Mouse (Mus musculus) small intestine, adult 2 months (tissue): ENCODE measurements around the gene Scgb1a1. TPM values are rescaled to one million over a fixed set of nuclear protein-coding genes. Genes with fewer than 3 reads are reported as not detected.
A peak's percentile ranks its signal among the peaks of the same experiment; 100 is the strongest.

ENCODE experiments used
- H3K27ac ChIP-seq: fragments of 200-500 bp; 2 replicates; pipeline ENCODE4 v1.5.1; 2012; ENCODE audit warnings: low read depth, low read length, control low read depth, inconsistent platforms; ENCODE audit not compliant: insufficient read depth
- H3K27me3 ChIP-seq: fragments of 200-500 bp; 2 replicates; pipeline ENCODE4 v1.6.1; 2012; ENCODE audit warnings: mild to moderate bottlenecking, moderate library complexity, low read length, inconsistent platforms; ENCODE audit not compliant: control insufficient read depth, insufficient read depth
- H3K36me3 ChIP-seq: fragments of 200-500 bp; 2 replicates; pipeline ENCODE4 v1.6.1; 2012; ENCODE audit warnings: mild to moderate bottlenecking, low read length, control low read depth, inconsistent platforms; ENCODE audit not compliant: control insufficient read depth, insufficient read depth
- H3K4me1 ChIP-seq: fragments of 200-500 bp; 2 replicates; pipeline ENCODE4 v1.6.1; 2012; ENCODE audit warnings: low read length, inconsistent platforms, mixed read lengths; ENCODE audit not compliant: control insufficient read depth, insufficient read depth, insufficient read length
- H3K4me3 ChIP-seq: fragments of 200-500 bp; 2 replicates; pipeline ENCODE4 v1.5.1; 2012; ENCODE audit warnings: low read depth, mild to moderate bottlenecking, control low read depth, inconsistent platforms, low read length, moderate library complexity
- CTCF ChIP-seq: fragments of 200-500 bp; IDR thresholded peaks from 2 replicates; pipeline ENCODE4 v1.5.1; 2012; ENCODE audit warnings: low read depth, mild to moderate bottlenecking, control low read depth, inconsistent platforms, low read length, moderate library complexity, mixed read lengths; ENCODE audit not compliant: insufficient replicate concordance, insufficient read length; ENCODE audit errors: extremely low read depth
- POLR2A ChIP-seq: fragments of 200-500 bp; IDR thresholded peaks from 2 replicates; pipeline ENCODE4 v1.6.1; 2012; ENCODE audit warnings: low read depth, mild to moderate bottlenecking, control low read depth, inconsistent platforms, low read length, moderate library complexity
- WGBS: fragments of 180-500 bp; shearing (Covaris S2); methylation state at CpG from one replicate; pipeline ENCODE4 v1.1.7; 2018; 5-methylcytosine and 5-hydroxymethylcytosine counted together
- polyA plus RNA-seq: library from polyadenylated mRNA; depleted of rRNA; stranded (reverse); fragments of >200 nt; gene quantifications from 2 replicates; pipeline ENCODE4 v1.2.3, GENCODE M21; 2012

Gene Scgb1a1
- polyA plus RNA-seq, 1 experiment: 3.7 TPM

- 83% methylated on average over 9 of the region's 9 CpGs for WGBS
- no peaks in the 10 kb centered on the region for H3K36me3 ChIP-seq
- H3K27me3 ChIP-seq: no peaks in the 10 kb centered on the region
- no peak overlapping the region for H3K27ac ChIP-seq
- no peak for TF ChIP-seq POLR2A
- no peak for TF ChIP-seq CTCF
- no peak overlapping the region for H3K4me3 ChIP-seq
- peaks cover 11% of the 10 kb centered on the region for H3K4me1 ChIP-seq
Measured at GRCm38 (mm10) chr19:9050294-9051229, 37.2 kb downstream of the Scgb1a1 start.

- 93% methylated on average over 4 of the region's 4 CpGs for WGBS
- Histone ChIP-seq H3K4me3 (no peak overlapping the region), H3K27ac (no peak overlapping the region), H3K27me3 (no peaks in the 10 kb centered on the region), H3K4me1 (peaks cover 11% of the 10 kb centered on the region), H3K36me3 (no peaks in the 10 kb centered on the region)
- TF ChIP-seq CTCF: no peak
- no peak for TF ChIP-seq POLR2A
Measured at GRCm38 (mm10) chr19:9048981-9049687, 38.6 kb downstream of the Scgb1a1 start.

- 19% methylated on average over 1 of the region's 1 CpGs for WGBS
- Histone ChIP-seq H3K4me1 (peaks cover 11% of the 10 kb centered on the region), H3K27ac (peak overlapping the region; percentile 45; the same call in 1 of the 2 replicates), H3K36me3 (no peaks in the 10 kb centered on the region), H3K4me3 (no peak overlapping the region), H3K27me3 (no peaks in the 10 kb centered on the region)
- TF ChIP-seq POLR2A (no peak), CTCF (no peak)
Measured at GRCm38 (mm10) chr19:9047946-9048387, 39.8 kb downstream of the Scgb1a1 start.

DNA sequence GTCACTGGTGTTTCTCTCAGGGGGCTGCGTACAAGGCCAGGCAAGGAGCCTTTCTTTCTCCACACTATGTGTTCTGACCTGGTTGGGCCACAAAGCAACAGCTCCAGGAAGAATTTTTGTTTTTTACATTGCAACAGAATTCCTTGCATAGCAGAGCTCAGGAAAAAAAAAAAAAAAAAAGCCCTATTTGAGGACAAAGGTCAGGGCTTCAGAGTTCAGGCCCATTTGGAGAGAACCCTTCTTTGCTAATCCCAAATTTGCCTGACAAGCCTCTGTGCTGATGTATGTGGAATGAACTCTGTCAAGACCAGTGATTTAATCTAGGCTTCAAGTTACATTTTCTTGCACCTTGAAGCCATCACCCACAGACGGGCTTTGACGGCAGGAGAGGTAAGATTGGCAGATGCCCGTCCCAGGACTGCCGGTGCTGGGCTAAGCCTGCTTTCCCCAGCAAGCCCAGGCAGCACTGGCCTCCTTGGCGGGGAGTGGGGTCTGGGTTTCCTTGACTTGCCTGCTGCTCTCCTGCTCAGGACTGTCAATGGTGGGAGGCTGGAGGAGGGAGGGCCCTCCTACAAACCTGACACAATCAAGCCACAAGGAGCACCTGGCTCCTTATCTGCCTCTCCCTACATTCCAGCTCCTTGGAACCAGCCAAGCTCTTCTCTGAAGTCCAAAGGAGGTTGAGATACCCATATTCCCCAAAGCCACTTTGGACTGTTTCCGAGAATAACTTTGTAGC is 40.4 kb downstream of the Scgb1a1 start:
- TF ChIP-seq CTCF (no peak), POLR2A (no peak)
- no peaks in the 10 kb centered on the region for H3K36me3 ChIP-seq
- H3K4me1 ChIP-seq: peaks cover 11% of the 10 kb centered on the region
- no peaks in the 10 kb centered on the region for H3K27me3 ChIP-seq
- H3K4me3 ChIP-seq: no peak overlapping the region
- peak overlapping the region; percentile 45; the same call in 1 of the 2 replicates for H3K27ac ChIP-seq
- 33% methylated on average over 7 of the region's 7 CpGs for WGBS

DNA sequence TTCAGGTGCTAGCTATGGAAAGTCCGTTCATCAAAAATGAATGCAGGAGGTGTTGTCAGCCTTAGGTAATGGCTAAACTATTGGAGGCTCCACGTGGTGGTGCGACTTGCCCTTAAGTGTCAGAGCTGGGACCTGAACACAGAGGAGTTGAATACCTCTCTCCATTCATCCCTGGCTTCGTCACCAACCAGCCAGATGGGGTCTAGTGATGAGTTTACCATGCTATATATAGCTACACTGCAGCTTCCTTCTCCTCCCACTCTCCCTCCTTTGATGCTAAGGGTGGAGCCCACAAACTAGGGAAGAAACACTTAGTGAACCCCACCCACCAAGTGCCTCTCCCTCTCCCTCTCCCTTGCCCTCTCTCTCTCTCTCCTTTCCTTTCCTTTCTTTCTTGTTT is 43.5 kb downstream of the Scgb1a1 start:
- Histone ChIP-seq H3K4me3 (no peak overlapping the region), H3K36me3 (no peaks in the 10 kb centered on the region), H3K27ac (no peak overlapping the region), H3K27me3 (no peaks in the 10 kb centered on the region), H3K4me1 (peaks cover 17% of the 10 kb centered on the region)
- TF ChIP-seq CTCF: no peak
- no peak for TF ChIP-seq POLR2A
- 73% methylated on average over 4 of the region's 4 CpGs for WGBS

GRCm38 (mm10) chr19:9043123-9043522 is 44.6 kb downstream of the Scgb1a1 start:
- 100% methylated on average over 1 of the region's 1 CpGs for WGBS
- TF ChIP-seq CTCF (no peak), POLR2A (no peak)
- Histone ChIP-seq H3K27ac (no peak overlapping the region), H3K27me3 (no peaks in the 10 kb centered on the region), H3K4me3 (no peak overlapping the region), H3K36me3 (no peaks in the 10 kb centered on the region), H3K4me1 (peaks cover 20% of the 10 kb centered on the region)

GRCm38 (mm10) chr19:9041074-9041473 is 46.7 kb downstream of the Scgb1a1 start:
- Histone ChIP-seq H3K36me3 (no peaks in the 10 kb centered on the region), H3K4me3 (no peak overlapping the region), H3K27me3 (no peaks in the 10 kb centered on the region), H3K4me1 (peaks cover 17% of the 10 kb centered on the region), H3K27ac (no peak overlapping the region)
- TF ChIP-seq CTCF (no peak), POLR2A (no peak)
